Mouse (Mus musculus): ENCODE data around the gene Dhcr24. TPM values are rescaled to one million over a fixed set of nuclear protein-coding genes. Genes with fewer than 3 reads are reported as not detected.

Gene Dhcr24
- polyA plus RNA-seq, 1 experiment from 2014 or later = 4.2 TPM

- no peak for ATAC-seq
- H3K4me3 ChIP-seq (replicated peaks; ENCODE audit: low read length) = no peak overlapping the region
- WGBS = 89% methylated on average over 11 of the region's 11 CpGs
- no peak overlapping the region for H3K9ac ChIP-seq (replicated peaks; ENCODE audit: low read depth, low read length)
- H3K9me3 ChIP-seq (ENCODE audit: control insufficient read depth, low read length) = no peaks in the 10 kb centered on the region
- no peak overlapping the region for H3K4me2 ChIP-seq (ENCODE audit: low read length)
- peaks cover 19% of the 10 kb centered on the region for H3K36me3 ChIP-seq (ENCODE audit: control insufficient read depth, insufficient read depth)
- no peaks in the 10 kb centered on the region for H3K4me1 ChIP-seq (replicated peaks; ENCODE audit: control insufficient read depth, insufficient read depth, low read length)
- no peaks in the 10 kb centered on the region for H3K27me3 ChIP-seq (replicated peaks; ENCODE audit: control insufficient read depth, insufficient read depth, low read length)
- H3K27ac ChIP-seq (ENCODE audit: low read length) = no peak overlapping the region
Measured at GRCm38 (mm10) chr4:106571081-106571724, 10.4 kb downstream of the Dhcr24 start.

DNA sequence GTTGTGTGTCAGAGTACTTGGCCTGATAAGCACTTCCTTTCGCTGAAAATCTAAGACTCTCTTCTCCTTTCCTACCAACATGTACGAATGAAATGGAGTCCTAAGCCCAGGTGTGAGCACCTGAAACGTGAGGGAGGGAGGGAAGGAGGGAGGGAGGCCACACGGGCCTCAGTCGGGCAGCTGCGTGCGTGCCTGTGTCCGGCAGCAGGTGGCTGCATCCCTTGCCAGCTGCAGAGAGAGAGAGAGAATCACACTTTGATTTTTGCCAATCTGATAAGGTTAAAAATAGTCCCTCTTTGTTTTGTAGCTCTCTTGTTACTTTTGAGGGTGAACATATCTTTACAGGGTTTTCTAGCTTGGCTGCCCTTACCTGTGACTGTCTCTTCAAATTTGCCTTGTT, 14.2 kb downstream of the Dhcr24 start:
- H3K4me3 ChIP-seq (replicated peaks; ENCODE audit: low read length) = no peak overlapping the region
- no peaks in the 10 kb centered on the region for H3K9me3 ChIP-seq (ENCODE audit: control insufficient read depth, low read length)
- no peak overlapping the region for H3K9ac ChIP-seq (replicated peaks; ENCODE audit: low read depth, low read length)
- no peaks in the 10 kb centered on the region for H3K4me1 ChIP-seq (replicated peaks; ENCODE audit: control insufficient read depth, insufficient read depth, low read length)
- peaks cover 24% of the 10 kb centered on the region for H3K36me3 ChIP-seq (ENCODE audit: control insufficient read depth, insufficient read depth)
- no peaks in the 10 kb centered on the region for H3K27me3 ChIP-seq (replicated peaks; ENCODE audit: control insufficient read depth, insufficient read depth, low read length)
- no peak overlapping the region for H3K27ac ChIP-seq (ENCODE audit: low read length)
- no peak overlapping the region for H3K4me2 ChIP-seq (ENCODE audit: low read length)
- 89% methylated on average over 8 of the region's 8 CpGs for WGBS
- ATAC-seq = no peak

DNA sequence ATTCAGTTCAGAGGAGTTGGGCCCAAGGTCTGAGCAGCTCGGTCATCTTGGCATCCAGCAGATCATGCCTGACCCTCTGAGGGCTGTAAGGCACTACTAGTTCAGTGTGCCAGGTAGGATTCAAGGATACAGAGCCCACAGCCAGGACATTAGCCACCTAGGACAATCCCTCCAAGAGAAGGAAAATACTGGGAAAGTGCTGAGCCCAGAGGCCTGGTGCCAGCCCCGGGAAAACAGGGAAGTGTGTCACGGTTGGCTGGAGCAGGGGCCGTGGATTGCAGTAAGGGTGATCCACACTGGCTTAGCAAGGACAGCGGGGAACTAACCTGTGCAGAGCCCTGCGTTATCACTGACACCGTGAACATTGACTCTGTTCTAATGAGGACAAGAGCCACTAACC, 16.7 kb downstream of the Dhcr24 start:
- H3K9me3 ChIP-seq (ENCODE audit: control insufficient read depth, low read length) = no peaks in the 10 kb centered on the region
- WGBS = 79% methylated on average over 7 of the region's 7 CpGs
- H3K27me3 ChIP-seq (replicated peaks; ENCODE audit: control insufficient read depth, insufficient read depth, low read length) = no peaks in the 10 kb centered on the region
- no peak overlapping the region for H3K4me2 ChIP-seq (ENCODE audit: low read length)
- H3K27ac ChIP-seq (ENCODE audit: low read length) = no peak overlapping the region
- ATAC-seq = no peak
- no peak overlapping the region for H3K9ac ChIP-seq (replicated peaks; ENCODE audit: low read depth, low read length)
- no peaks in the 10 kb centered on the region for H3K4me1 ChIP-seq (replicated peaks; ENCODE audit: control insufficient read depth, insufficient read depth, low read length)
- H3K36me3 ChIP-seq (ENCODE audit: control insufficient read depth, insufficient read depth) = peaks cover 16% of the 10 kb centered on the region
- no peak overlapping the region for H3K4me3 ChIP-seq (replicated peaks; ENCODE audit: low read length)

GRCm38 (mm10) chr4:106581176-106581864, 20.5 kb downstream of the Dhcr24 start:
- 86% methylated on average over 14 of the region's 14 CpGs for WGBS
- peaks cover 19% of the 10 kb centered on the region for H3K36me3 ChIP-seq (ENCODE audit: control insufficient read depth, insufficient read depth)

DNA sequence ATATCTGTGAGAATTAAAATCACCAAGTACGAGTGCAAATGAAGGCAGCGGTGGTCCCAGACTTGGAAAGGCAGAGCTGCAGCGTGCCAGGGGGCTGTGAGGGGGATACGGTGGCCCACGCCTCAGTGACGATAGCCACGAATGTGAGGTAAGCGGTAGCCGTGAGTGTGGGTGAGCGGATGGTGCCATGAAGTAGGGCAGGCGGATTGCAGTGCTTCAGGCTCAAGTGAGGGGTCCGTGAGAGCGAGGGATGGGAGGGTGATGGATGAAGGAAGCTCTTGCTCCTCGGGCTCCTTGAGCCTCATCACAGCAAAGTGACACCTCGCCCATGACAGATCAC, 21.0 kb downstream of the Dhcr24 start:
- Histone ChIP-seq H3K27ac (ENCODE audit: low read length) (no peak overlapping the region), H3K9ac (replicated peaks; ENCODE audit: low read depth, low read length) (no peak overlapping the region), H3K4me2 (ENCODE audit: low read length) (no peak overlapping the region), H3K36me3 (ENCODE audit: control insufficient read depth, insufficient read depth) (peaks cover 19% of the 10 kb centered on the region), H3K4me3 (replicated peaks; ENCODE audit: low read length) (no peak overlapping the region), H3K9me3 (ENCODE audit: control insufficient read depth, low read length) (no peaks in the 10 kb centered on the region), H3K27me3 (replicated peaks; ENCODE audit: control insufficient read depth, insufficient read depth, low read length) (no peaks in the 10 kb centered on the region), H3K4me1 (replicated peaks; ENCODE audit: control insufficient read depth, insufficient read depth, low read length) (no peaks in the 10 kb centered on the region)
- ATAC-seq = no peak
- WGBS = 96% methylated on average over 15 of the region's 15 CpGs

More at GRCm38 (mm10) chr4:106581176-106581864, 20.5 kb downstream of the Dhcr24 start:
- Histone ChIP-seq H3K9me3 (ENCODE audit: control insufficient read depth, low read length) (no peaks in the 10 kb centered on the region), H3K4me1 (replicated peaks; ENCODE audit: control insufficient read depth, insufficient read depth, low read length) (no peaks in the 10 kb centered on the region), H3K4me2 (ENCODE audit: low read length) (no peak overlapping the region), H3K27ac (ENCODE audit: low read length) (no peak overlapping the region), H3K9ac (replicated peaks; ENCODE audit: low read depth, low read length) (no peak overlapping the region), H3K27me3 (replicated peaks; ENCODE audit: control insufficient read depth, insufficient read depth, low read length) (no peaks in the 10 kb centered on the region), H3K4me3 (replicated peaks; ENCODE audit: low read length) (no peak overlapping the region)
- ATAC-seq = no peak

DNA sequence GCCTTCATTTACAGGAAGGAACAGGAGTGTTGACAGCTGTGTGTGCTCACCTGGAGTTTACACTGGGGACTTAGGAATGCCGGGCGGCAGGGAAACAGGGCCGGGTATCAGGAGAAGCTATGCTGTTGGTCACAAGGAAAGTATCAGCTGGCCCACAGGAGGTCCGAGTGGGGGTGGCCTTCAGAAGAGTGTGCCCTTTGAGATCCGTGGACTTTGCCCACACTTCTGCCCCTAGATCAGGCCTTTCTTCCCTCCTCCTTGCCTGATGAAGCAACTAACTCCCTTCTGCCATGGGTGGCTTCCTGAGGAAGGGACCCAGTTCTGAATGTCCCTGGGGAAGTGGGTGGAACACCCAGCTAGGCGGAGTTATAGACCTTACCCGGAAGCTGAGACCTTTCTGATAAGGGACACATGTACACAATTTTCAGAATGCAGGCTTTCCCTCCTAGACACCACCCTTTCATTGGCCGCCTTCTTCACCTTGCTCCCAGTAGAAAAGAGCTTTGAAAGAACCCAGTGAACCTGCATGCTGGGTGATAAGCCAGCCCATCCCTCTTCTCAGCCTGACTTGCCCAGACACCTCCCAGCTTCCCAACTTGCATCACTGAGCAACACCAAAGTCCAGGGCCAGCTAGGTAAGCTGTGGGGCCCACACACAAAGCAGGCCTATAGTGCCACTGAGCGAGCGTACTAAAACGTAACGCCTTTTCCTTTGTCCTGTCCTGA, 21.8 kb downstream of the Dhcr24 start:
- H3K36me3 ChIP-seq (ENCODE audit: control insufficient read depth, insufficient read depth) = peaks cover 21% of the 10 kb centered on the region
- no peak overlapping the region for H3K4me2 ChIP-seq (ENCODE audit: low read length)
- no peaks in the 10 kb centered on the region for H3K27me3 ChIP-seq (replicated peaks; ENCODE audit: control insufficient read depth, insufficient read depth, low read length)
- ATAC-seq = no peak
- no peak overlapping the region for H3K9ac ChIP-seq (replicated peaks; ENCODE audit: low read depth, low read length)
- no peak overlapping the region for H3K4me3 ChIP-seq (replicated peaks; ENCODE audit: low read length)
- H3K9me3 ChIP-seq (ENCODE audit: control insufficient read depth, low read length) = no peaks in the 10 kb centered on the region
- WGBS = 89% methylated on average over 12 of the region's 12 CpGs
- no peaks in the 10 kb centered on the region for H3K4me1 ChIP-seq (replicated peaks; ENCODE audit: control insufficient read depth, insufficient read depth, low read length)
- H3K27ac ChIP-seq (ENCODE audit: low read length) = no peak overlapping the region

DNA sequence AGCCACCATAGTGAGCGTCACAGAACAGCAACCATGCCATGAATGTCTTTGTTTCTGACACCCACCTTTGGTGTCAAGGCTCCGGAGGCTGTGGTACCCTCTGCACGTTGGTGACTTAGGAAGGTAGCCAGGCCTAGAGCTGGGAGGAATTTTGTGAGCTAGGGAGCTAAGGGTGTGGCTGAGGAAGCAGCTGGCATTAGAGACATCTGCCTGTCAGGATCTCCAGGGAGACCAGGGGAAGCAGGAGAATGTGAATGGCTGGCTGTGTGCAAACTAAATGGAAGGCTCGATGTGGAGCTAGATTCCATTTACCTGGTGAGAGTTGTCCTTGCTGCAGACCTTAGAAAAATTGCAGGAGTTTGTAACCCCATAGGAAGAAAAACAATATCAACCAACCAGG, 23.8 kb downstream of the Dhcr24 start:
- Histone ChIP-seq H3K27me3 (replicated peaks; ENCODE audit: control insufficient read depth, insufficient read depth, low read length) (no peaks in the 10 kb centered on the region), H3K36me3 (ENCODE audit: control insufficient read depth, insufficient read depth) (peaks cover 25% of the 10 kb centered on the region), H3K9me3 (ENCODE audit: control insufficient read depth, low read length) (no peaks in the 10 kb centered on the region), H3K4me2 (ENCODE audit: low read length) (no peak overlapping the region), H3K4me1 (replicated peaks; ENCODE audit: control insufficient read depth, insufficient read depth, low read length) (no peaks in the 10 kb centered on the region), H3K4me3 (replicated peaks; ENCODE audit: low read length) (no peak overlapping the region), H3K27ac (ENCODE audit: low read length) (no peak overlapping the region), H3K9ac (replicated peaks; ENCODE audit: low read depth, low read length) (no peak overlapping the region)
- no peak for ATAC-seq
- 88% methylated on average over 4 of the region's 4 CpGs for WGBS

DNA sequence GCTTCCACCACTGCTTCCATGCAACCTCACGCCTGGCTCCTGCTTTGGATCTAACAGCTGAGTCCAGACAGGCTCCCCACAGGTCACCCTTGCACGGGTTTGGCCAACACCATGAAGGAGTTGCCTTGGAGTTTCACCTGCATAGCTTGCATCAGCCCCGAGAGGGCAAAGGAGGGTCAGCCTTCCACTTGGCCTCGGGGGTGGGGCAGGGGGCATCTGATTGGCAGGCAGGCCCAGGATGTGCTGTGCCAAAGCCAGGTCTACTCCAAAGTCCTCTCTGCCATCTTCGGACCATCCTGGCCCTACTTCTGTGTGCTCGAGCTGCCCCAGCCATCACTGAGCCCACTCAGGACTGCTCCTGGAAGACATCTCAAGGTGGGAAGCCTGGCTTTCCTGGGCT, 26.2 kb downstream of the Dhcr24 start:
- H3K27ac ChIP-seq (ENCODE audit: low read length) = no peak overlapping the region
- no peaks in the 10 kb centered on the region for H3K9me3 ChIP-seq (ENCODE audit: control insufficient read depth, low read length)
- no peaks in the 10 kb centered on the region for H3K4me1 ChIP-seq (replicated peaks; ENCODE audit: control insufficient read depth, insufficient read depth, low read length)
- WGBS = 95% methylated on average over 6 of the region's 6 CpGs
- ATAC-seq = no peak
- H3K36me3 ChIP-seq (ENCODE audit: control insufficient read depth, insufficient read depth) = peaks cover 25% of the 10 kb centered on the region
- no peaks in the 10 kb centered on the region for H3K27me3 ChIP-seq (replicated peaks; ENCODE audit: control insufficient read depth, insufficient read depth, low read length)
- no peak overlapping the region for H3K4me2 ChIP-seq (ENCODE audit: low read length)
- H3K9ac ChIP-seq (replicated peaks; ENCODE audit: low read depth, low read length) = no peak overlapping the region
- H3K4me3 ChIP-seq (replicated peaks; ENCODE audit: low read length) = no peak overlapping the region

GRCm38 (mm10) chr4:106590142-106590541, 29.3 kb downstream of the Dhcr24 start:
- WGBS = 83% methylated on average over 9 of the region's 9 CpGs
- no peak for ATAC-seq

More at GRCm38 (mm10) chr4:106590142-106590541, 29.3 kb downstream of the Dhcr24 start:
- H3K36me3 ChIP-seq (ENCODE audit: control insufficient read depth, insufficient read depth) = peaks cover 22% of the 10 kb centered on the region
- H3K9ac ChIP-seq (replicated peaks; ENCODE audit: low read depth, low read length) = no peak overlapping the region
- H3K4me2 ChIP-seq (ENCODE audit: low read length) = no peak overlapping the region
- H3K27me3 ChIP-seq (replicated peaks; ENCODE audit: control insufficient read depth, insufficient read depth, low read length) = no peaks in the 10 kb centered on the region
- H3K4me3 ChIP-seq (replicated peaks; ENCODE audit: low read length) = no peak overlapping the region
- no peaks in the 10 kb centered on the region for H3K4me1 ChIP-seq (replicated peaks; ENCODE audit: control insufficient read depth, insufficient read depth, low read length)
- H3K9me3 ChIP-seq (ENCODE audit: control insufficient read depth, low read length) = no peaks in the 10 kb centered on the region
- no peak overlapping the region for H3K27ac ChIP-seq (ENCODE audit: low read length)

Measured in forebrain, embryonic 16.5 days (tissue).